10 mouse cellular contexts compared by ENCODE assay signal in genomic region chr14:31402693-31403092, GRCm38 (mm10). TPM values are rescaled to one million over a fixed set of nuclear protein-coding genes. Genes with fewer than 3 reads are reported as not detected.
A peak's percentile ranks its signal among the peaks of the same experiment; 100 is the strongest.
DNase-seq lines count a peak whose midpoint lies in the region; ATAC-seq and TF ChIP-seq lines count a peak whose summit lies in the region.
"Had no signal": no experiment of that assay in that cellular context is flagged by ENCODE, and none has a peak within 500 bp of the region (broad histone marks: within the 10 kb centered on the region; RNA-seq: fewer than 3 reads in every experiment).

No protein-coding gene starts in this region.

- no peak for TF ChIP-seq CTCF in CH12.LX (conservative IDR thresholded peaks at IDR 0.05 in 1 of 2, IDR thresholded peaks at IDR 0.05 in 1 of 2; ENCODE audit: low read depth in 2 of 2, low read length in 2 of 2)
- no peak for TF ChIP-seq CTCF in bone marrow, adult 2 months (IDR thresholded peaks at IDR 0.05; ENCODE audit: control insufficient read depth, insufficient read depth, low read length)
- TF ChIP-seq CTCF in liver, postnatal 0 days (IDR thresholded peaks at IDR 0.05; ENCODE audit: low read depth) = no peak

- peak; percentile 78 for TF ChIP-seq EP300 in CH12.LX (IDR thresholded peaks at IDR 0.05; ENCODE audit: low read length)
- no peak for TF ChIP-seq EP300 in liver, postnatal 0 days (IDR thresholded peaks at IDR 0.05; ENCODE audit: low read depth)

- no peak overlapping the region for H3K9ac ChIP-seq in kidney, embryonic 16.5 days (replicated peaks; ENCODE audit: low read length)
- 0 out of 2 replicates have a peak overlapping the region, but pooled peaks have one; percentile 22 for H3K9ac ChIP-seq in CH12.LX (ENCODE audit: insufficient read depth, low read depth)
- H3K9ac ChIP-seq in liver, postnatal 0 days (replicated peaks) = no peak overlapping the region

- TF ChIP-seq POLR2A in CH12.LX (IDR thresholded peaks at IDR 0.05; ENCODE audit: low read depth, low read length) = peak; percentile 39; the same call in 1 of the 2 replicates
- no peak for TF ChIP-seq POLR2A in bone marrow, adult 2 months (IDR thresholded peaks at IDR 0.05; ENCODE audit: borderline replicate concordance, control insufficient read depth, low read depth, low read length)

- 75% methylated on average over 5 of the region's 5 CpGs for WGBS in kidney, embryonic 16.5 days
- WGBS in bone marrow, adult 2 months = 22% methylated on average over 5 of the region's 5 CpGs
- WGBS in liver, postnatal 0 days (ENCODE audit: insufficient replicate concordance) = 41% methylated on average over 5 of the region's 5 CpGs

- H3K27me3 ChIP-seq in kidney, embryonic 16.5 days (ENCODE audit: insufficient read depth, low read length) = no peaks in the 10 kb centered on the region
- no peaks in the 10 kb centered on the region for H3K27me3 ChIP-seq in CH12.LX (replicated peaks)
- H3K27me3 ChIP-seq in liver, postnatal 0 days (ENCODE audit: insufficient read depth, low read length) = no peaks in the 10 kb centered on the region

- ATAC-seq in kidney, embryonic 16.5 days (ENCODE audit: low FRiP score, low TSS enrichment) = no peak
- no peak for ATAC-seq in liver, postnatal 0 days
- ATAC-seq: hindbrain, postnatal 0 days had no signal

- no peaks in the 10 kb centered on the region for H3K36me3 ChIP-seq in kidney, embryonic 16.5 days (ENCODE audit: insufficient read depth, low read length)
- peaks cover 43 to 95% of the 10 kb centered on the region in 2 experiments for H3K36me3 ChIP-seq in CH12.LX (replicated peaks in 1 of 2; ENCODE audit: control insufficient read depth in 1 of 2, insufficient read depth in 1 of 2, low read length in 1 of 2)
- peaks cover 26% of the 10 kb centered on the region for H3K36me3 ChIP-seq in liver, postnatal 0 days (replicated peaks; ENCODE audit: insufficient read depth, low read length)

- H3K4me3 ChIP-seq in kidney, embryonic 16.5 days (ENCODE audit: low read length) = no peak overlapping the region
- H3K4me3 ChIP-seq in CH12.LX (replicated peaks in 1 of 3; ENCODE audit: low read depth in 2 of 3, low read length in 2 of 3, poor library complexity in 1 of 3) = no peak overlapping the region
- H3K4me3 ChIP-seq in bone marrow, adult 2 months (replicated peaks; ENCODE audit: control insufficient read depth, low read depth, low read length) = no peak overlapping the region
- H3K4me3 ChIP-seq in liver, postnatal 0 days (ENCODE audit: low read depth, low read length) = no peak overlapping the region

- no peak overlapping the region for H3K27ac ChIP-seq in kidney, embryonic 16.5 days (ENCODE audit: low read length)
- H3K27ac ChIP-seq in CH12.LX (ENCODE audit: insufficient read depth, low read depth) = peak overlapping the region; percentile 77
- H3K27ac ChIP-seq in bone marrow, adult 2 months (ENCODE audit: control insufficient read depth, insufficient read depth, low read depth, low read length, poor library complexity) = peak overlapping the region; percentile 81
- H3K27ac ChIP-seq in liver, postnatal 0 days (ENCODE audit: low read depth) = peak overlapping the region; percentile 46
- H3K27ac ChIP-seq: hindbrain, postnatal 0 days had no signal

- peaks cover 41% of the 10 kb centered on the region for H3K4me1 ChIP-seq in kidney, embryonic 16.5 days (ENCODE audit: insufficient read depth, low read length)
- peaks cover 69 to 99% of the 10 kb centered on the region in 2 experiments for H3K4me1 ChIP-seq in CH12.LX (ENCODE audit: control insufficient read depth in 1 of 2, insufficient read depth in 2 of 2)
- peaks cover 14% of the 10 kb centered on the region for H3K4me1 ChIP-seq in bone marrow, adult 2 months (ENCODE audit: control insufficient read depth, insufficient read depth, low read length)
- peaks cover 58% of the 10 kb centered on the region for H3K4me1 ChIP-seq in liver, postnatal 0 days (ENCODE audit: insufficient read depth)

- dilution Hi-C loops in CH12.LX (cut with MboI; ENCODE audit: extremely low pct_ligation_motif_present, extremely low pct_unique_long_range_greater_than_20kb, low sequenced_read_pairs) = no loop called here

- no peaks in the 10 kb centered on the region for H3K9me3 ChIP-seq in kidney, embryonic 16.5 days (ENCODE audit: low read length)
- no peaks in the 10 kb centered on the region for H3K9me3 ChIP-seq in CH12.LX (replicated peaks; ENCODE audit: low read length)
- no peaks in the 10 kb centered on the region for H3K9me3 ChIP-seq in liver, postnatal 0 days (ENCODE audit: low read length)

- DNase-seq in kidney, postnatal 10 days = peak; percentile 4
- peak; percentile 72 for DNase-seq in CH12.LX (ENCODE audit: extremely low read depth)
- DNase-seq in liver, postnatal 0 days = no peak
- no peak for DNase-seq in cerebellum, adult 8-10 months
- DNase-seq in spleen, postnatal 36 days (ENCODE audit: low spot score in 2 of 2) = no peak
- DNase-seq: cerebellum, adult 9-10 months; thymus, postnatal 4 days had no signal

- in situ Hi-C loops in CH12.LX (cut with MboI; ENCODE audit: low pct_ligation_motif_present, low pct_unique_long_range_greater_than_20kb, low sequenced_read_pairs) = no loop called here

- no peak overlapping the region for H3K4me2 ChIP-seq in kidney, embryonic 16.5 days (replicated peaks; ENCODE audit: low read depth, low read length)
- peak overlapping the region; percentile 51 for H3K4me2 ChIP-seq in CH12.LX (ENCODE audit: insufficient read depth, low read depth, poor library complexity, severe bottlenecking)
- H3K4me2 ChIP-seq in liver, postnatal 0 days (ENCODE audit: low read depth, low read length) = no peak overlapping the region

- peaks cover 48% of the 10 kb centered on the region for H3K79me2 ChIP-seq in CH12.LX (replicated peaks; ENCODE audit: control insufficient read depth, extremely low read depth, insufficient read depth, poor library complexity, severe bottlenecking)

- no peak; the same call in 1 of the 2 replicates for TF ChIP-seq RAD21 in CH12.LX (IDR thresholded peaks at IDR 0.05; ENCODE audit: low read depth, low read length)

TF ChIP-seq in CH12.LX, 34 proteins besides CTCF, POLR2A, EP300 and RAD21:
- TF ChIP-seq MXI1 (IDR thresholded peaks at IDR 0.05; ENCODE audit: low read depth, low read length) (0 out of 2 replicates have a peak, but pooled peaks have one; percentile 1), USF1 (IDR thresholded peaks at IDR 0.05; ENCODE audit: low read depth, low read length) (no peak), SIN3A (IDR thresholded peaks at IDR 0.05; ENCODE audit: low read length) (no peak; the same call in 1 of the 2 replicates), USF2 (conservative IDR thresholded peaks at IDR 0.05; ENCODE audit: low read depth, low read length) (no peak), IRF4 (IDR thresholded peaks at IDR 0.05; ENCODE audit: low read depth, low read length) (peak; percentile 48; the same call in 1 of the 2 replicates), PAX5 (IDR thresholded peaks at IDR 0.05; ENCODE audit: low read length) (no peak), ETS1 (conservative IDR thresholded peaks at IDR 0.05; ENCODE audit: low read depth, low read length) (peak; percentile 73), TCF12 (IDR thresholded peaks at IDR 0.05; ENCODE audit: low read depth, low read length) (peak; percentile 65; the same call in 1 of the 2 replicates), TBP (conservative IDR thresholded peaks at IDR 0.05; ENCODE audit: low read depth, low read length) (no peak), MAFK (IDR thresholded peaks at IDR 0.05; ENCODE audit: insufficient replicate concordance, low read length) (peak; percentile 53; the same call in 1 of the 2 replicates), ZMIZ1 (IDR thresholded peaks at IDR 0.05; ENCODE audit: low read depth, low read length) (no peak), MAX (IDR thresholded peaks at IDR 0.05; ENCODE audit: low read length) (0 out of 2 replicates have a peak, but pooled peaks have one; percentile 29), ELF1 (IDR thresholded peaks at IDR 0.05; ENCODE audit: low read depth, low read length) (0 out of 2 replicates have a peak, but pooled peaks have one; percentile 14), JUN (IDR thresholded peaks at IDR 0.05; ENCODE audit: insufficient read depth, low read depth, low read length) (peak; percentile 16; the same call in 1 of the 2 replicates), MYC (IDR thresholded peaks at IDR 0.05; ENCODE audit: low read depth, low read length) (peak; percentile 66; the same call in 1 of the 2 replicates), KAT2A (IDR thresholded peaks at IDR 0.05; ENCODE audit: insufficient replicate concordance, low read length) (0 out of 2 replicates have a peak, but pooled peaks have one; percentile 25), BHLHE40 (IDR thresholded peaks at IDR 0.05; ENCODE audit: low read depth, low read length) (peak; percentile 74), MEF2A (IDR thresholded peaks at IDR 0.05; ENCODE audit: borderline replicate concordance, low read depth, low read length) (peak; percentile 64; the same call in 1 of the 2 replicates), JUND (conservative IDR thresholded peaks at IDR 0.05; ENCODE audit: low read depth, low read length) (peak; percentile 23; the same call in 1 of the 2 replicates), ZC3H11A (IDR thresholded peaks at IDR 0.05; ENCODE audit: low read depth, low read length) (no peak), MAZ (IDR thresholded peaks at IDR 0.05; ENCODE audit: low read depth, low read length) (peak; percentile 45; the same call in 1 of the 2 replicates), NELFE (IDR thresholded peaks at IDR 0.05; ENCODE audit: low read depth, low read length) (no peak)

RNA-seq across cellular contexts. Expression of gene Sh3bp5, which starts 33.2 kb away (rescaled TPM):
- polyA plus RNA-seq in kidney, embryonic 16.5 days (2015; fragmentation: Nextera tagmentation; extraction: Ambion mirVana) = 34.1 and 39.0 TPM in 2 replicates
- 50.2 and 64.6 TPM in 2 replicates for total RNA-seq in CH12.LX (2012; rRNA removed)
- 53.0 and 57.4 TPM in 2 replicates for total RNA-seq in CH12.LX (2014; rRNA removed)
- polyA plus RNA-seq in CH12.LX (2012; ENCODE audit: insufficient read length, low read depth) = 158 and 164 TPM in 2 replicates
- polyA plus RNA-seq in bone marrow, adult 2 months (2011; ENCODE audit: insufficient read depth, insufficient read length, low replicate concordance, missing spikeins) = 14.6 and 24.0 TPM in 2 replicates
- polyA plus RNA-seq in liver, postnatal 0 days (2015; fragmentation: Nextera tagmentation; extraction: Ambion mirVana) = 29.7 and 31.8 TPM in 2 replicates

Comparison
In these comparisons a context has a peak if more than half of its experiments do, and no peak if none do; other contexts are left out.
1. DNase-seq: peak in kidney, postnatal 10 days (single experiment) and CH12.LX (single experiment); none in liver, postnatal 0 days (single experiment), cerebellum, adult 8-10 months (single experiment) and spleen, postnatal 36 days (0 of 2).